ENCODE assay signal across 19 mouse cellular contexts in genomic region chr7:130932921-130933320, GRCm38 (mm10). TPM values are rescaled to one million over a fixed set of nuclear protein-coding genes. Genes with fewer than 3 reads are reported as not detected.
DNase-seq lines count a peak whose midpoint lies in the region.
"Had no signal": no experiment of that assay in that cellular context is flagged by ENCODE, and none has a peak within 500 bp of the region (broad histone marks: within the 10 kb centered on the region; RNA-seq: fewer than 3 reads in every experiment).

No protein-coding gene starts in this region.

- H3K9me3 ChIP-seq in heart, embryonic 10.5 days: no peaks in the 10 kb centered on the region

- H3K4me1 ChIP-seq in heart, embryonic 10.5 days: peaks cover 26% of the 10 kb centered on the region

- H3K36me3 ChIP-seq in heart, embryonic 10.5 days: no peaks in the 10 kb centered on the region
- H3K36me3 ChIP-seq: G1E had no signal

- H3K27me3 ChIP-seq in heart, embryonic 10.5 days (ENCODE audit: insufficient read depth, poor library complexity, severe bottlenecking): peaks cover 58% of the 10 kb centered on the region
- H3K27me3 ChIP-seq: Patski had no signal

- 88% methylated on average over 9 of the region's 9 CpGs for WGBS in heart, embryonic 10.5 days

- DNase-seq in heart, adult 11 months: peak; percentile 77
- no peak for DNase-seq in heart, adult 9 months (ENCODE audit: low spot score in 2 of 2)
- peak; percentile 59 for DNase-seq in heart, embryonic 10.5 days (ENCODE audit: low spot score)
- no peak for DNase-seq in heart, adult 8-10 months (ENCODE audit: low spot score)
- DNase-seq: adrenal gland, adult 2 months; adrenal gland, adult 8-10 months; adrenal gland, postnatal 10 days; adrenal gland, postnatal 14 days; adrenal gland, postnatal 25 days; adrenal gland, postnatal 36 days; B cell, adult 2 months; cerebellum, adult 11 months; cerebellum, adult 11-12 months; cerebellum, adult 18-20 months had no signal

- H3K27ac ChIP-seq in heart, embryonic 10.5 days: no peak overlapping the region

- no peak overlapping the region for H3K4me3 ChIP-seq in heart, embryonic 10.5 days

RNA-seq across cellular contexts. Expression of gene Htra1, which starts 3.0 kb away (rescaled TPM):
- polyA plus RNA-seq in heart, embryonic 10.5 days (2016; fragmentation: Nextera tagmentation; extraction: Ambion mirVana): 7.7 and 20.0 TPM in 2 replicates
- total RNA-seq in heart, adult 8-10 months (2022): 100 to 1,000 TPM in 3 of 4 experiments, 10 to 100 TPM in 1; 96.9 to 118 (median 112) TPM
- total RNA-seq: CH12.LX, G1E, MEL had no signal
- polyA plus RNA-seq: CD4-positive, CD25-positive, alpha-beta regulatory T cell, adult 4 months; G1E had no signal

Comparison
In these comparisons a context has a peak if more than half of its experiments do, and no peak if none do; other contexts are left out.
1. DNase-seq: peak in heart, adult 11 months (single experiment) and heart, embryonic 10.5 days (single experiment); none in heart, adult 9 months (0 of 2) and heart, adult 8-10 months (single experiment).